Mouse (Mus musculus) gastrocnemius, postnatal 10 days (tissue): ENCODE results near the gene Wdr83. TPM values are rescaled to one million over a fixed set of nuclear protein-coding genes. Genes with fewer than 3 reads are reported as not detected.

Experiments
- DNase-seq: peaks from one replicate; pipeline ENCODE4 v3.0.0; 2021; ENCODE audit warnings: mixed read lengths
- total RNA-seq, 2 experiments: library from RNA; stranded (reverse); gene quantifications; 2 replicates each; pipeline ENCODE4 v1.2.3; 2021

The Wdr83 gene
- total RNA-seq, 2 experiments from 2014 or later = 18.2 to 21.6 TPM

GRCm38 (mm10) chr8:85076993-85077392 is 4.1 kb downstream of the Wdr83 start:
- peak; percentile 74 for DNase-seq

- DNase-seq = peak; percentile 57
Observed at GRCm38 (mm10) chr8:85076001-85076400, 5.1 kb downstream of the Wdr83 start.

- no peak for DNase-seq
Observed at GRCm38 (mm10) chr8:85074617-85075016, 6.5 kb downstream of the Wdr83 start.

- no peak for DNase-seq
Observed at GRCm38 (mm10) chr8:85074167-85074566, 6.9 kb downstream of the Wdr83 start.

- DNase-seq = no peak
Observed at GRCm38 (mm10) chr8:85073041-85073612, 8.0 kb downstream of the Wdr83 start.

GRCm38 (mm10) chr8:85072364-85072929 is 8.7 kb downstream of the Wdr83 start:
- no peak for DNase-seq

- peak; percentile 87 for DNase-seq
Observed at GRCm38 (mm10) chr8:85071514-85072281, 9.4 kb downstream of the Wdr83 start, which contains the start of gene Dhps. TSS of gene Dhps (plus strand) at chr8:85071757.

- no peak for DNase-seq
Observed at GRCm38 (mm10) chr8:85071041-85071440, 10.1 kb downstream of the Wdr83 start.

- DNase-seq = no peak
Observed at GRCm38 (mm10) chr8:85067982-85068381, 13.1 kb downstream of the Wdr83 start, which contains the start of gene Gm5741. TSS of gene Gm5741 (minus strand) at chr8:85067982.

- DNase-seq = no peak
Observed at GRCm38 (mm10) chr8:85067155-85067554, 14.0 kb downstream of the Wdr83 start.

- no peak for DNase-seq
Observed at GRCm38 (mm10) chr8:85065213-85065612, 15.9 kb downstream of the Wdr83 start.

- DNase-seq = no peak
Observed at GRCm38 (mm10) chr8:85062603-85063002, 18.5 kb downstream of the Wdr83 start.

GRCm38 (mm10) chr8:85059879-85060616 is 21.1 kb downstream of the Wdr83 start, which contains the start of gene Fbxw9:
TSS of gene Fbxw9 (plus strand) at chr8:85060055.
- peak; percentile 84 for DNase-seq

- DNase-seq = no peak
Observed at GRCm38 (mm10) chr8:85057367-85057766, 23.7 kb downstream of the Wdr83 start.

- no peak for DNase-seq
Observed at GRCm38 (mm10) chr8:85043619-85044018, 37.5 kb downstream of the Wdr83 start.

GRCm38 (mm10) chr8:85037681-85038531 is 43.2 kb downstream of the Wdr83 start:
- DNase-seq = peak; percentile 50

- no peak for DNase-seq
Observed at GRCm38 (mm10) chr8:85037366-85037680, 43.8 kb downstream of the Wdr83 start.

GRCm38 (mm10) chr8:85036718-85037365 is 44.3 kb downstream of the Wdr83 start, which contains the start of gene Tnpo2:
TSS of gene Tnpo2 (plus strand) at chr8:85036915.
- peak; percentile 87 for DNase-seq

GRCm38 (mm10) chr8:85036381-85036717 is 44.8 kb downstream of the Wdr83 start:
- no peak for DNase-seq

- DNase-seq = no peak
Observed at GRCm38 (mm10) chr8:85035728-85036310, 45.3 kb downstream of the Wdr83 start.
